8 mouse cellular contexts compared by ENCODE assay signal in the genomic region with DNA sequence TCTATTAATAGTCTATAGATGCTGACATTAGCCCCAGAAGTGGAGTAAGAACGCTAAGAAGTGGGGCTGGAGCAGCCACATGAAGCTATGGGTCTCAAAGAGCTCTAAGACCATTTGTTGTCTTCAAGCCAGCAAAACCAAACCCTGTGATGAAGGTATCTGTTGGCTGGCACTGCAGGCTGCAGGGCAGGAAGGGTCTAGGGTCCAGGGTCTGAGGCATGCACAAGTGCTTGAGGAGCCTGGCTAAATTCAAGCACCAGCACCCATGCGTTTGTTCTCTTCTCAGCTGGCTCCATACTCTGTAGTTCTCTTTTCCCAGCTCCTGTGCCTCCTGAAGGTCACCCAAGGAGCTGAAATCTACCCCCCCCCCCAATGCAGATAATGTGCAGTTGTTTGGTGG. TPM values are rescaled to one million over a fixed set of nuclear protein-coding genes. Genes with fewer than 3 reads are reported as not detected.
DNase-seq lines count a peak whose midpoint lies in the region; ATAC-seq and TF ChIP-seq lines count a peak whose summit lies in the region.

No protein-coding gene starts in this region.

- ATAC-seq in megakaryocyte, adult 5-6 weeks (ENCODE audit: poor library complexity, severe bottlenecking) = no peak
- no peak for ATAC-seq in intestine, postnatal 0 days
- no peak for ATAC-seq in neural tube, embryonic 15.5 days (ENCODE audit: low FRiP score)

- no peak for TF ChIP-seq EP300 in heart, adult 2 months (IDR thresholded peaks at IDR 0.05; ENCODE audit: insufficient read depth, low read depth, low read length)

- peaks cover 3% of the 10 kb centered on the region; the same call in 1 of the 2 replicates for H3K79me2 ChIP-seq in heart, adult 2 months (replicated peaks; ENCODE audit: control insufficient read depth, insufficient read depth, low read length)

- H3K9ac ChIP-seq in heart, adult 2 months (ENCODE audit: low read depth, low read length) = no peak overlapping the region
- H3K9ac ChIP-seq in intestine, postnatal 0 days (ENCODE audit: low read depth, low read length) = no peak overlapping the region
- H3K9ac ChIP-seq in neural tube, embryonic 15.5 days (replicated peaks) = no peak overlapping the region

- H3K27ac ChIP-seq in heart, adult 2 months = peak overlapping the region; percentile 98
- no peak overlapping the region for H3K27ac ChIP-seq in intestine, postnatal 0 days (ENCODE audit: low read depth, low read length)
- peak overlapping the region; percentile 81 for H3K27ac ChIP-seq in neural tube, embryonic 15.5 days (replicated peaks)

- H3K36me3 ChIP-seq in heart, adult 2 months (ENCODE audit: control insufficient read depth, insufficient read depth, low read length) = no peaks in the 10 kb centered on the region
- peaks cover 76% of the 10 kb centered on the region for H3K36me3 ChIP-seq in megakaryocyte, embryonic 14.5 days (replicated peaks; ENCODE audit: low read length)
- peaks cover 46% of the 10 kb centered on the region for H3K36me3 ChIP-seq in intestine, postnatal 0 days (ENCODE audit: control insufficient read depth, insufficient read depth)
- peaks cover 58% of the 10 kb centered on the region for H3K36me3 ChIP-seq in neural tube, embryonic 15.5 days

- 34% methylated on average over 2 of the region's 2 CpGs for WGBS in heart, adult 2 months
- 52% methylated on average over 2 of the region's 2 CpGs for WGBS in intestine, postnatal 0 days
- 74% methylated on average over 2 of the region's 2 CpGs for WGBS in neural tube, embryonic 15.5 days

- H3K4me2 ChIP-seq in intestine, postnatal 0 days (replicated peaks; ENCODE audit: low read depth) = 0 out of 2 replicates have a peak overlapping the region, but pooled peaks have one; percentile 94
- H3K4me2 ChIP-seq in neural tube, embryonic 15.5 days = peak overlapping the region; percentile 86

- no peaks in the 10 kb centered on the region for H3K9me3 ChIP-seq in megakaryocyte, embryonic 14.5 days
- H3K9me3 ChIP-seq in intestine, postnatal 0 days (ENCODE audit: control insufficient read depth) = no peaks in the 10 kb centered on the region
- H3K9me3 ChIP-seq in neural tube, embryonic 15.5 days (replicated peaks) = no peaks in the 10 kb centered on the region

- TF ChIP-seq POLR2A in heart, adult 2 months (IDR thresholded peaks at IDR 0.05; ENCODE audit: insufficient read depth, low read depth, low read length) = no peak

- DNase-seq in heart, adult 2 months = no peak
- no peak for DNase-seq in heart, postnatal 36 days
- no peak for DNase-seq in adrenal gland, adult (ENCODE audit: inconsistent age in 2 of 2, low spot score in 1 of 2)
- no peak for DNase-seq in kidney, postnatal 10 days

- no peaks in the 10 kb centered on the region for H3K27me3 ChIP-seq in heart, adult 2 months (ENCODE audit: control insufficient read depth, insufficient read depth, low read length)
- no peaks in the 10 kb centered on the region for H3K27me3 ChIP-seq in megakaryocyte, embryonic 14.5 days (replicated peaks)
- no peaks in the 10 kb centered on the region for H3K27me3 ChIP-seq in intestine, postnatal 0 days (replicated peaks; ENCODE audit: control insufficient read depth, insufficient read depth, low read length)
- no peaks in the 10 kb centered on the region for H3K27me3 ChIP-seq in neural tube, embryonic 15.5 days (replicated peaks)

- no peak for TF ChIP-seq CTCF in heart, adult 2 months (IDR thresholded peaks at IDR 0.05)
- no peak for TF ChIP-seq CTCF in intestine, postnatal 0 days (IDR thresholded peaks at IDR 0.05; ENCODE audit: low read depth)

- peaks cover 7% of the 10 kb centered on the region for H3K4me1 ChIP-seq in heart, adult 2 months (ENCODE audit: control insufficient read depth, insufficient read depth, low read length)
- H3K4me1 ChIP-seq in megakaryocyte, embryonic 14.5 days = peaks cover 45% of the 10 kb centered on the region
- H3K4me1 ChIP-seq in intestine, postnatal 0 days (replicated peaks; ENCODE audit: control insufficient read depth, insufficient read depth, low read length) = peaks cover 3% of the 10 kb centered on the region; the same call in 1 of the 2 replicates
- peaks cover 34% of the 10 kb centered on the region for H3K4me1 ChIP-seq in neural tube, embryonic 15.5 days

- intact Hi-C loops in heart, adult 2 months (cut with DNase I) = loop anchor here (10.0 kb wide), 1 partner anchor 140 kb away; no protein-coding TSS in a partner anchor
- intact Hi-C loops in heart, postnatal 36 days (cut with DNase I) = no loop called here

- H3K4me3 ChIP-seq in heart, adult 2 months = peak overlapping the region; percentile 94; the same call in 1 of the 2 replicates
- H3K4me3 ChIP-seq in megakaryocyte, embryonic 14.5 days (replicated peaks) = peak overlapping the region; percentile 98
- no peak overlapping the region for H3K4me3 ChIP-seq in intestine, postnatal 0 days (ENCODE audit: low read depth, low read length)
- no peak overlapping the region for H3K4me3 ChIP-seq in neural tube, embryonic 15.5 days (replicated peaks)

RNA-seq across cellular contexts. Expression of a gene that starts 0.7 kb away (rescaled TPM):
- total RNA-seq in heart, adult 2 months (2021) = 1 to 10 TPM; 8.3 to 8.5 TPM
- 15.5 and 23.7 TPM in 2 replicates for polyA plus RNA-seq in heart, adult 2 months (2012; rRNA removed)
- 10 to 100 TPM; 10.6 to 10.8 TPM for total RNA-seq in heart, postnatal 36 days (2021)
- polyA plus RNA-seq in megakaryocyte, embryonic 14.5 days (2012; ENCODE audit: insufficient read depth, low replicate concordance) = 4.0 and 4.1 TPM in 2 replicates
- 55.7 and 60.3 TPM in 2 replicates for total RNA-seq in megakaryocyte, adult 5-6 weeks (2015)
- 14.0 and 19.5 TPM in 2 replicates for total RNA-seq in megakaryocyte, adult 5-6 weeks (2017)
- 9.8 and 12.4 TPM in 2 replicates for polyA plus RNA-seq in intestine, postnatal 0 days (2015; fragmentation: Nextera tagmentation; extraction: Ambion mirVana)
- polyA plus RNA-seq in neural tube, embryonic 15.5 days (2015; fragmentation: Nextera tagmentation; extraction: Ambion mirVana) = 17.1 and 19.3 TPM in 2 replicates

RNA-seq across cellular contexts. Expression of a gene that starts 27.7 kb away (rescaled TPM):
- total RNA-seq in heart, adult 2 months (2021) = 10 to 100 TPM; 38.5 to 40.0 TPM
- polyA plus RNA-seq in heart, adult 2 months (2012; rRNA removed) = 103 and 108 TPM in 2 replicates
- 10 to 100 TPM; 45.4 to 47.8 TPM for total RNA-seq in heart, postnatal 36 days (2021)
- polyA plus RNA-seq in megakaryocyte, embryonic 14.5 days (2012; ENCODE audit: insufficient read depth, low replicate concordance) = 73.4 and 150 TPM in 2 replicates
- total RNA-seq in megakaryocyte, adult 5-6 weeks (2015) = 33.2 and 39.3 TPM in 2 replicates
- total RNA-seq in megakaryocyte, adult 5-6 weeks (2017) = 26.5 and 33.3 TPM in 2 replicates
- 15.0 and 19.0 TPM in 2 replicates for polyA plus RNA-seq in intestine, postnatal 0 days (2015; fragmentation: Nextera tagmentation; extraction: Ambion mirVana)
- 39.1 and 43.0 TPM in 2 replicates for polyA plus RNA-seq in neural tube, embryonic 15.5 days (2015; fragmentation: Nextera tagmentation; extraction: Ambion mirVana)

RNA-seq across cellular contexts. Expression of a gene that starts 32.2 kb away (rescaled TPM):
- total RNA-seq in heart, adult 2 months (2021) = 100 to 1,000 TPM in 1 of 2 experiments, 10 to 100 TPM in 1; 98.8 to 126 TPM
- polyA plus RNA-seq in heart, adult 2 months (2012; rRNA removed) = 66.8 and 89.0 TPM in 2 replicates
- 100 to 1,000 TPM; 120 to 123 TPM for total RNA-seq in heart, postnatal 36 days (2021)
- 4.5 and 7.2 TPM in 2 replicates for polyA plus RNA-seq in megakaryocyte, embryonic 14.5 days (2012; ENCODE audit: insufficient read depth, low replicate concordance)
- 94.2 and 107 TPM in 2 replicates for total RNA-seq in megakaryocyte, adult 5-6 weeks (2015)
- total RNA-seq in megakaryocyte, adult 5-6 weeks (2017) = 86.5 and 86.8 TPM in 2 replicates
- polyA plus RNA-seq in intestine, postnatal 0 days (2015; fragmentation: Nextera tagmentation; extraction: Ambion mirVana) = 143 and 150 TPM in 2 replicates
- polyA plus RNA-seq in neural tube, embryonic 15.5 days (2015; fragmentation: Nextera tagmentation; extraction: Ambion mirVana) = 173 and 194 TPM in 2 replicates

RNA-seq across cellular contexts. Expression of a gene that starts 40.3 kb away (rescaled TPM):
- total RNA-seq in heart, adult 2 months (2021) = 1 to 10 TPM; 5.3 to 5.9 TPM
- 5.3 and 6.9 TPM in 2 replicates for polyA plus RNA-seq in heart, adult 2 months (2012; rRNA removed)
- total RNA-seq in heart, postnatal 36 days (2021) = 1 to 10 TPM; 6.6 to 7.1 TPM
- 8.5 and 13.9 TPM in 2 replicates for polyA plus RNA-seq in megakaryocyte, embryonic 14.5 days (2012; ENCODE audit: insufficient read depth, low replicate concordance)
- total RNA-seq in megakaryocyte, adult 5-6 weeks (2015) = 9.1 and 12.5 TPM in 2 replicates
- 4.9 and 6.5 TPM in 2 replicates for total RNA-seq in megakaryocyte, adult 5-6 weeks (2017)
- polyA plus RNA-seq in intestine, postnatal 0 days (2015; fragmentation: Nextera tagmentation; extraction: Ambion mirVana) = 7.4 and 8.4 TPM in 2 replicates
- 30.0 and 31.5 TPM in 2 replicates for polyA plus RNA-seq in neural tube, embryonic 15.5 days (2015; fragmentation: Nextera tagmentation; extraction: Ambion mirVana)

RNA-seq across cellular contexts. Expression of a gene that starts 58.8 kb away (rescaled TPM):
- 10 to 100 TPM; 36.8 to 41.0 TPM for total RNA-seq in heart, adult 2 months (2021)
- polyA plus RNA-seq in heart, adult 2 months (2012; rRNA removed) = 37.0 and 54.6 TPM in 2 replicates
- 10 to 100 TPM; 51.4 to 52.8 TPM for total RNA-seq in heart, postnatal 36 days (2021)
- polyA plus RNA-seq in megakaryocyte, embryonic 14.5 days (2012; ENCODE audit: insufficient read depth, low replicate concordance) = 11.9 and 12.1 TPM in 2 replicates
- total RNA-seq in megakaryocyte, adult 5-6 weeks (2015) = 24.0 and 24.3 TPM in 2 replicates
- 50.1 and 61.1 TPM in 2 replicates for total RNA-seq in megakaryocyte, adult 5-6 weeks (2017)
- 27.6 and 37.7 TPM in 2 replicates for polyA plus RNA-seq in intestine, postnatal 0 days (2015; fragmentation: Nextera tagmentation; extraction: Ambion mirVana)
- 214 and 230 TPM in 2 replicates for polyA plus RNA-seq in neural tube, embryonic 15.5 days (2015; fragmentation: Nextera tagmentation; extraction: Ambion mirVana)

Comparison
In these comparisons a context has a peak if more than half of its experiments do, and no peak if none do; other contexts are left out.
1. H3K4me3 ChIP-seq: peak in heart, adult 2 months (single experiment) and megakaryocyte, embryonic 14.5 days (single experiment); none in intestine, postnatal 0 days (single experiment) and neural tube, embryonic 15.5 days (single experiment).